Mouse (Mus musculus): ENCODE measurements at regions not wholly inside any gene's neighbourhood (a gene's known extent, or its start where the extent isn't known, plus 50 kb on each side); places are given as distances from the start of the nearest gene placed in this dataset.
"Not testable (repeated sequence)": the region's sequence is repeated elsewhere in the genome, so short reads cannot be mapped to it uniquely, and the experiment has no call there.

DNA sequence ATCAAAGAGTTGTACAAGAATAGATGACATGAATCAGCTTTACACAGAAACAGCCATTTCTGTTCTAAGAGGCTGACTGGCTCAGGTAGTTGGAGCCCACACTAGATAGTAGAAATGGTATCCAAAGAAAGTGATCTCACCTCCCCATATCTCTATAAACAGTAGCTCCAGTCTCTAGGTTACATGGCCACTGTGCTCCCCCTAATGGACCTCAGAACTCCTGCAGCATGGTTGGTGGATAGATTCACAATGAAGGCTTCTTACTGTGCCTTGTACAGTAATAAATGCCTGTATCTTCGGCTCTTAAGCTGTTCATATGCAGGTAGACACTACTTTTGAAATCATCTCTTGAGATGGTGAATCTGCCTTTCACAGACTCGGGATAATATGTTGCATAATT lies 862.5 kb downstream of the Adam6a start:
- H3K27ac ChIP-seq (ENCODE audit: low read length), result no peak overlapping the region
- H3K27me3 ChIP-seq (ENCODE audit: control insufficient read depth, insufficient read depth, low read length), result no peaks in the 10 kb centered on the region
- H3K4me2 ChIP-seq (ENCODE audit: low read depth, low read length), result no peak overlapping the region
- no peak overlapping the region for H3K9ac ChIP-seq (ENCODE audit: low read length)
- no peaks in the 10 kb centered on the region for H3K4me1 ChIP-seq (ENCODE audit: control insufficient read depth, insufficient read depth, low read length)
- no peak for ATAC-seq (ENCODE audit: insufficient read depth, low FRiP score)
- H3K36me3 ChIP-seq (ENCODE audit: control insufficient read depth, insufficient read depth, low read length), result no peaks in the 10 kb centered on the region
- peaks cover 2% of the 10 kb centered on the region; the same call in 1 of the 2 replicates for H3K9me3 ChIP-seq (replicated peaks; ENCODE audit: control insufficient read depth, low read length)
- no peak overlapping the region for H3K4me3 ChIP-seq (replicated peaks; ENCODE audit: low read length)
- 57% methylated on average over 2 of the region's 2 CpGs for WGBS

DNA sequence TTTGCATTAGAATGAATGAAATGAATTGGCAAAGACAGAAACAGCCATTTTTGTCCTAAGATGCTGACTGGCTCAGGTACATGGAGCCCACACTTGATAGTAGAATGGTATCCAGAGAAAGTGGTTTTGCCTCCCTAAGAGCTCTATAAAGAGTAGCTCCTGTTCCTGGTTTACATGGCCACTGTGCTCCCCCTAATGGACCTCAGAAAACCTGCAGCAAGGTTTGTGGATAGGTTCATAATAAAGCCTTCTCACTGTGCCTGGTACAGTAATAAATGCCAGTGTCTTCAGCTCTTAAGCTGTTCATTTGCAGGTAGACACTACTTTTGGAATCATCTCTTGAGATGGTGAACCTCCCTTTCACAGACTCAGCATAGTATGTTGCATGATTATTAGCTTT lies 890.8 kb downstream of the Adam6a start:
- H3K9me3 ChIP-seq (replicated peaks; ENCODE audit: control insufficient read depth, low read length), result no peaks in the 10 kb centered on the region
- no peaks in the 10 kb centered on the region for H3K4me1 ChIP-seq (ENCODE audit: control insufficient read depth, insufficient read depth, low read length)
- H3K27me3 ChIP-seq (ENCODE audit: control insufficient read depth, insufficient read depth, low read length), result no peaks in the 10 kb centered on the region
- H3K4me2 ChIP-seq (ENCODE audit: low read depth, low read length), result no peak overlapping the region
- no peak for ATAC-seq (ENCODE audit: insufficient read depth, low FRiP score)
- no peak overlapping the region for H3K27ac ChIP-seq (ENCODE audit: low read length)
- no peak overlapping the region for H3K4me3 ChIP-seq (replicated peaks; ENCODE audit: low read length)
- no peaks in the 10 kb centered on the region for H3K36me3 ChIP-seq (ENCODE audit: control insufficient read depth, insufficient read depth, low read length)
- no peak overlapping the region for H3K9ac ChIP-seq (ENCODE audit: low read length)

DNA sequence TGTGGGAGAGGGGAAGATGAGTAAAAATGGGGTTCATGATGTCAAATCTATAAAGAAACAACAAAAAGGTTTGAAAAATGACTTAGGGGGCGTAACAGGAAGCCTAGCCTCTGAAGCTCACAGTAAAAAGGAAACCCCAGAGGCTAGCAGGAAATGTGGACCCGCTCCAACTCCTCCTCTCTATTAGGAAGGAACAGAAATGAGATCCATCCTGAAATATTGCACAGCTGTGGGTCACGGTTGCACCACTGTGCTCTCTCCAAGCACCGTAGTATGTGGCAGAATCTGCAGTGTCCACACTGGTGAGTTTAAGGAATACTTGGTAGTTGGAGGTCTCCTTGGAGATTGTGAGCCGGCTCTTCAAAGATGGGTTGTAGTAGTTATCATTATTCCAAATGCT lies 918.3 kb downstream of the Adam6a start:
- no peak overlapping the region for H3K4me2 ChIP-seq (ENCODE audit: low read depth, low read length)
- H3K27me3 ChIP-seq (ENCODE audit: control insufficient read depth, insufficient read depth, low read length), result no peaks in the 10 kb centered on the region
- H3K4me3 ChIP-seq (replicated peaks; ENCODE audit: low read length), result no peak overlapping the region
- ATAC-seq (ENCODE audit: insufficient read depth, low FRiP score), result no peak
- no peak overlapping the region for H3K9ac ChIP-seq (ENCODE audit: low read length)
- H3K9me3 ChIP-seq (replicated peaks; ENCODE audit: control insufficient read depth, low read length), result peaks cover 6% of the 10 kb centered on the region; the same call in 1 of the 2 replicates
- WGBS, result 70% methylated on average over 5 of the region's 5 CpGs
- no peak overlapping the region for H3K27ac ChIP-seq (ENCODE audit: low read length)
- H3K36me3 ChIP-seq (ENCODE audit: control insufficient read depth, insufficient read depth, low read length), result no peaks in the 10 kb centered on the region
- H3K4me1 ChIP-seq (ENCODE audit: control insufficient read depth, insufficient read depth, low read length), result no peaks in the 10 kb centered on the region

GRCm38 (mm10) chr12:114462566-114462965 lies 918.9 kb downstream of the Adam6a start:
- Histone ChIP-seq H3K27me3 (ENCODE audit: control insufficient read depth, insufficient read depth, low read length) (no peaks in the 10 kb centered on the region), H3K36me3 (ENCODE audit: control insufficient read depth, insufficient read depth, low read length) (no peaks in the 10 kb centered on the region), H3K9ac (ENCODE audit: low read length) (no peak overlapping the region), H3K4me1 (ENCODE audit: control insufficient read depth, insufficient read depth, low read length) (no peaks in the 10 kb centered on the region), H3K9me3 (replicated peaks; ENCODE audit: control insufficient read depth, low read length) (peaks cover 6% of the 10 kb centered on the region; the same call in 1 of the 2 replicates), H3K27ac (ENCODE audit: low read length) (no peak overlapping the region), H3K4me2 (ENCODE audit: low read depth, low read length) (no peak overlapping the region), H3K4me3 (replicated peaks; ENCODE audit: low read length) (no peak overlapping the region)
- ATAC-seq (ENCODE audit: insufficient read depth, low FRiP score), result no peak

DNA sequence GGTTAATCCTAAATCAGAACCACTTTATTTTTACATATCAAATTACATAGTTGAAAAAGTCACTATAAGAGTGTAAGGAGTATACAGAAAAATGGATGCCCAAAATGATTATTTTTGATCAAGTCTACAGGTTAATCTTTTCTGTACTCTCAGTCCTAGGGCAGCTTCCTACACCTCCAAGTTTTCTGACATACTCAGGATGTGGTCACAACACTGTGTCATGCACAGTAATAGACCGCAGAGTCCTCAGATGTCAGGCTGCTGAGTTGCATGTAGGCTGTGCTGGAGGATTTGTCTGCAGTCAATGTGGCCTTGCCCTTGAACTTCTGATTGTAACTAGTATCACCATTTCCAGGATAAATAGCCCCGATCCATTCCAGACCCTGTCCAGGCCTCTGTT lies 925.1 kb downstream of the Adam6a start:
- Histone ChIP-seq H3K4me2 (ENCODE audit: low read depth, low read length) (no peak overlapping the region), H3K9ac (ENCODE audit: low read length) (no peak overlapping the region), H3K27me3 (ENCODE audit: control insufficient read depth, insufficient read depth, low read length) (no peaks in the 10 kb centered on the region), H3K9me3 (replicated peaks; ENCODE audit: control insufficient read depth, low read length) (peaks cover 2% of the 10 kb centered on the region; the same call in 1 of the 2 replicates), H3K27ac (ENCODE audit: low read length) (no peak overlapping the region), H3K4me3 (replicated peaks; ENCODE audit: low read length) (no peak overlapping the region), H3K36me3 (ENCODE audit: control insufficient read depth, insufficient read depth, low read length) (no peaks in the 10 kb centered on the region), H3K4me1 (ENCODE audit: control insufficient read depth, insufficient read depth, low read length) (no peaks in the 10 kb centered on the region)
- 86% methylated on average over 2 of the region's 2 CpGs for WGBS
- ATAC-seq (ENCODE audit: insufficient read depth, low FRiP score), result no peak

DNA sequence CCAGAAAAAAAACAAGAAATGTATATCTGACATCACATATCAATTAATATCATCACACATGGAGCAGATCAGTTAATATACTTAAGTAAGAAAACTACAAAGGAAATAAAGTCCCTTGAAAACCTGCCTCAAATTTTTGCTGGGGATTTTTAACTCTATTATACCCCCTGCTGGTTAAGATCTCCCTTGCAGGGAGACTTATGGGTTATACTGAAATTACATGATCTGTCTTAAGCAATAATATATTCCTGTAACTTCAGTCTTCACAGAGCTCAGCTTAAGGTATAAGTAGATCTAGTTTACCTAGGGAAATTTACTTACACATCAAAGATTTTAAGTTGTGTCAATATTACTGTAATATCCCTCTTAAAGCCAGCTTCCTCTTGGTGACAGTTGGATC lies 929.0 kb downstream of the Adam6a start:
- H3K9ac ChIP-seq (ENCODE audit: low read length); H3K27me3 ChIP-seq (ENCODE audit: control insufficient read depth, insufficient read depth, low read length); H3K27ac ChIP-seq (ENCODE audit: low read length); H3K4me1 ChIP-seq (ENCODE audit: control insufficient read depth, insufficient read depth, low read length); H3K4me2 ChIP-seq (ENCODE audit: low read depth, low read length); ATAC-seq (ENCODE audit: insufficient read depth, low FRiP score); H3K9me3 ChIP-seq (replicated peaks; ENCODE audit: control insufficient read depth, low read length); H3K36me3 ChIP-seq (ENCODE audit: control insufficient read depth, insufficient read depth, low read length); H3K4me3 ChIP-seq (replicated peaks; ENCODE audit: low read length): not testable (repeated sequence)

DNA sequence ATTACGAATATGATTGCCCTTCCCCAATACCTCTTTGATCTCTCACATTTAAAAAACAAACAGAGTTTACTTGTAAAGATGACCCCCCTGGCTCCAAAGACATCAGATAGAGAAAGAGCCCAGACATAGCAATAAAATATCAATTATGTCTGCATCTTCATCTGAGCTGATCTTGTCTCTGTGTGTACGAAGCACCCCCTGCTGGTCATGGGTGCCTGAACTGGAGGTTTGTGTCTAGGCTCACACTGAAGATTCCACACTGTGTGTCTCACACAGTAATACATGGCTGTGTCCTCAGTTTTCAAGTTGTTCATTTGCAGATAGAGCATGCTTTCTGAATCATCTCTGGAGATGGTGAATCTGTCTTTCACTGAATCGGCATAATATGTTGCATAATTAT lies 935.0 kb downstream of the Adam6a start:
- no peak overlapping the region for H3K27ac ChIP-seq (ENCODE audit: low read length)
- no peaks in the 10 kb centered on the region for H3K27me3 ChIP-seq (ENCODE audit: control insufficient read depth, insufficient read depth, low read length)
- WGBS, result 84% methylated on average over 3 of the region's 3 CpGs
- H3K4me3 ChIP-seq (replicated peaks; ENCODE audit: low read length), result no peak overlapping the region
- no peaks in the 10 kb centered on the region for H3K4me1 ChIP-seq (ENCODE audit: control insufficient read depth, insufficient read depth, low read length)
- no peak overlapping the region for H3K4me2 ChIP-seq (ENCODE audit: low read depth, low read length)
- no peak overlapping the region for H3K9ac ChIP-seq (ENCODE audit: low read length)
- no peaks in the 10 kb centered on the region for H3K36me3 ChIP-seq (ENCODE audit: control insufficient read depth, insufficient read depth, low read length)
- H3K9me3 ChIP-seq (replicated peaks; ENCODE audit: control insufficient read depth, low read length), result no peaks in the 10 kb centered on the region
- ATAC-seq (ENCODE audit: insufficient read depth, low FRiP score), result no peak

DNA sequence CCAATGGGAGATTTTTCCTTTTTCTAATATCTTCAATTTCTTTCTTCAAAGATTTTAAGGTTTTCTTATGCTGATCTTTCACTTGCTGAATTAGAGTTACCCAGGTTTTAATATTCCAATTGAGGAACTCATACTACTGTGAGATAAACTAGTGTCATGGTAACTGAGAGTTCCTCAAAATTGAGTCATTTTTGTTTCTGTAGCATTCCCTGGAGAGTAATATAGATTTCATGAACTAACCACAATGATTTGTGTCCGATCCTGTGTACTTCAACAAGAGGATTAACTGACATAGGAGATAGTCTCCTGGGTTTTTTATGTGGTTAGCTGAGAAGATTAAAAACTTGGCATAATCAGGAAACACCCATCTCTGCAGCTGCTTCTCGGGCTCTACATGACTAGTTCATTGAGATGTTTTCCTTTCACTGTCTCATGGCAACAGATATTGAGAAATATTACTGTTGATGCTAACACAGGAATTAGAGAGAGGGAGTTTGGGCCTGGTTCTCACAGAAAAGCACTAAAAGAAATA lies 949.9 kb downstream of the Adam6a start:
- not testable (repeated sequence) for H3K4me3 ChIP-seq (replicated peaks; ENCODE audit: low read length); H3K4me2 ChIP-seq (ENCODE audit: low read depth, low read length); H3K36me3 ChIP-seq (ENCODE audit: control insufficient read depth, insufficient read depth, low read length); H3K9me3 ChIP-seq (replicated peaks; ENCODE audit: control insufficient read depth, low read length); ATAC-seq (ENCODE audit: insufficient read depth, low FRiP score); H3K27me3 ChIP-seq (ENCODE audit: control insufficient read depth, insufficient read depth, low read length); H3K4me1 ChIP-seq (ENCODE audit: control insufficient read depth, insufficient read depth, low read length); H3K27ac ChIP-seq (ENCODE audit: low read length); H3K9ac ChIP-seq (ENCODE audit: low read length)
- WGBS, result 57% methylated on average over 2 of the region's 2 CpGs

- H3K9me3 ChIP-seq (replicated peaks; ENCODE audit: control insufficient read depth, low read length), result no peaks in the 10 kb centered on the region
- H3K4me1 ChIP-seq (ENCODE audit: control insufficient read depth, insufficient read depth, low read length), result no peaks in the 10 kb centered on the region
- 37% methylated on average over 2 of the region's 2 CpGs for WGBS
- H3K27ac ChIP-seq (ENCODE audit: low read length), result no peak overlapping the region
- ATAC-seq (ENCODE audit: insufficient read depth, low FRiP score), result no peak
- H3K4me3 ChIP-seq (replicated peaks; ENCODE audit: low read length), result no peak overlapping the region
- no peaks in the 10 kb centered on the region for H3K36me3 ChIP-seq (ENCODE audit: control insufficient read depth, insufficient read depth, low read length)
- H3K9ac ChIP-seq (ENCODE audit: low read length), result no peak overlapping the region
- H3K27me3 ChIP-seq (ENCODE audit: control insufficient read depth, insufficient read depth, low read length), result no peaks in the 10 kb centered on the region
- H3K4me2 ChIP-seq (ENCODE audit: low read depth, low read length), result no peak overlapping the region
Observed at GRCm38 (mm10) chr12:114495741-114496140, 952.0 kb downstream of the Adam6a start.

- Histone ChIP-seq H3K36me3 (ENCODE audit: control insufficient read depth, insufficient read depth, low read length) (no peaks in the 10 kb centered on the region), H3K27ac (ENCODE audit: low read length) (no peak overlapping the region), H3K4me1 (ENCODE audit: control insufficient read depth, insufficient read depth, low read length) (no peaks in the 10 kb centered on the region), H3K27me3 (ENCODE audit: control insufficient read depth, insufficient read depth, low read length) (no peaks in the 10 kb centered on the region), H3K9ac (ENCODE audit: low read length) (no peak overlapping the region), H3K4me3 (replicated peaks; ENCODE audit: low read length) (no peak overlapping the region), H3K9me3 (replicated peaks; ENCODE audit: control insufficient read depth, low read length) (no peaks in the 10 kb centered on the region), H3K4me2 (ENCODE audit: low read depth, low read length) (no peak overlapping the region)
- 81% methylated on average over 2 of the region's 2 CpGs for WGBS
- ATAC-seq (ENCODE audit: insufficient read depth, low FRiP score), result no peak
Observed at GRCm38 (mm10) chr12:114513143-114513542, 969.4 kb downstream of the Adam6a start.

All from stomach, embryonic 16.5 days (tissue).